Mouse (Mus musculus) left cerebral cortex, postnatal 14 days (tissue): Measurements from ENCODE around the gene Csde1. TPM values are rescaled to one million over a fixed set of nuclear protein-coding genes. Genes with fewer than 3 reads are reported as not detected.

ENCODE experiments used
- DNase-seq, 2 experiments: peaks; one replicate each; pipeline ENCODE4 v3.0.0; 2021 to 2022; ENCODE audit warnings: low spot score in 2 of 2, mixed read lengths in 1 of 2
- intact Hi-C: fragments of 180-260 bp; cut with DNase I; formaldehyde crosslinking; loops from one replicate; pipeline ENCODE4 v1.15.1; 2025
- total RNA-seq, 2 experiments: library from RNA; stranded (reverse); gene quantifications; 2 replicates each; pipeline ENCODE4 v1.2.3; 2021

Gene Csde1
- total RNA-seq, 2 experiments from 2014 or later = 247 to 252 TPM

DNA sequence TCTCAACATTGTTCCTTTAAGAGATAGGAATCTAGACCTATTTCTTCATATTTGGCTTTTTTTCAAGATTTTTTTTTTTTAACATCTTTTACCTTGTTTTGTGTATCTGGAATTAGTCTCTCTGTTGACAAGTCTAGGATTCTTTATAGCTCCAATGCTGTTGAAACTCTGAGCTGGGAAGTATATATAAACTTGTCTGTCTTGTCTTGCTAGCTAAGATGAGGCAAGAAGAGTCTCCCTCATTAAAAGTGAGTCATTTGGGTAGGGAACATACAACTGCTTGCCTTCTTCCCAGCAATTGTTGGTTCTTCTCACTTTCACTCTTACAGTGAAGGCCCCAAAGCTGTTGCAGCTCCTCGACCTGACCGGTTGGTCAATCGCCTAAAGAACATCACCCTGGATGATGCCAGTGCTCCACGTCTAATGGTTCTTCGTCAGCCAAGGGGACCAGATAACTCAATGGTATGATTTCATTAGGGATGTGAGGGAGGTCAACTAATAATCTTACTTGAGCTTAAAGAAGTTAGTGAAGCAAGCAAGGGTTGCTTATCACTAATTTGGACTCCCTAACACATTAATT lies 35.9 kb downstream of the Csde1 start:
- no peak for DNase-seq
- intact Hi-C loops = loop anchor here (10.0 kb wide), 1 partner anchor 299 kb away; no protein-coding TSS in a partner anchor

DNA sequence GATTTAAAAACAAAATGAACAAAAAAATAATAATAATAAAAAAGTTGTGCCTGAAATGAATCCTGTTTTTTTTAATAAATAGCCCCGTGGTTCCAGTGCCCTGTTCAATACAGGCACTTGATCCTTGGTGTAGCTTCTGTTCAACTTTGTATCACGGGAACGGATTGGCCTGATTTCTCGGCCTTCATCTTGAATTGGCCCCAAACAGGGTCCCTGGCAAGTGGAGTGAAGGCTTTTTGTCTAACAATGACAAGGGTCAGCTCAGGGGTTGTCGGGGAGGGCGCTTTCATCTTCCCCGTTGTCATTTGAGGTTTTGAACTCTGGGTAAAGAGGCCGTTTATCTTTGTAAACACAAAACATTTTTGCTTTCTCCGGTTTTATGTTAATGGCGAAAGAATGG lies 37.5 kb downstream of the Csde1 start:
- intact Hi-C loops = loop anchor here (1.0 to 10.0 kb wide), 2 partner anchors 114 to 297 kb away; partner anchors contain the start of gene Bcas2

DNA sequence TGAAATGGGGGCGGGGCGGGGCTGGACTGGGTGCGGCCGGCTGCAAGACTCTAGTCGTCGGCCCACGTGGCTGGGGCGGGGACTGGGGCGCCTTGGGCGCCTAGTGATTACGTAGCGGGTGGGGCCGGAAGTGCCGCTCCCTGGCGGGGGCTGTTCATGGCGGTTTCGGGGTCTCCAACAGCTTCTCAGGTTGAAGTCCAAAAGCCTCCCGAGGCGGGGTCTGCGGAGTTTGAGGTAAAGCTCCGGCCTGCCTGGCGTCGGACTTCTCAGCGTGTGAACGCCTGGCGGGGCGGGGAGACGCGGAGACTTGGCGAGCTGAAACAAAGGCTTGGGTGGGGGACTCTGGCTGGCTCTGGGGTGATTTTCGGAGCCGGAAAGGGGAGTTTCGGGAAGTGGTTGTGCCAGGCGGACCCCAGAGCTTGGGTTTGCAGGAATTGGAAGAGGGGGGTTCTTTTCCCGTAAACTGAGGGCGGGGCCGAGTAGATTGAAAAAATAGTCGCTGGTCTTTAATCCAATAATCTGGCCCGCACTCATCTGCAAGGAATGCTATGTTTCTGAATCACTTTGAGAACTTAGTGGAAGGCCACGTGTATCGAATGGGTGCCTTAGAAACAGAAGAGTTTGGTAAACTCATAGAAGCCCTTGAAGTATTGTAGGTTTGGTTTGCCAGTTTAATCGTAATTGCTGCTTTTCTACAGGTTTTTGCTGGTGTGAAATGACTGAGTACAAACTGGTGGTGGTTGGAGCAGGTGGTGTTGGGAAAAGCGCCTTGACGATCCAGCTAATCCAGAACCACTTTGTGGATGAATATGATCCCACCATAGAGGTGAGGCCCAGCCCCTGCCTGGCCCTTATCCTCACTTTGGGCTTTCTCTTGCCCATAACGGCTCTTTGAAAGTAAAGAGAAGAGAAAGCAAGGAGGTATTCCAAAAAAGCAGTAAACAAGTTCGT lies 38.3 kb downstream of the Csde1 start, which contains the start of gene Nras:
Gene Nras (plus strand): TSS at position 79 of the 951 bp plus-strand sequence.
- intact Hi-C loops = loop anchor here (1.0 to 10.0 kb wide), 2 partner anchors 113 to 296 kb away; partner anchors contain the start of gene Bcas2
- peak; percentile 91 to 93 for DNase-seq

More for the DNA sequence above, 37.5 kb downstream of the Csde1 start:
- peak in 1 of 2 experiments; percentile 9 for DNase-seq

DNA sequence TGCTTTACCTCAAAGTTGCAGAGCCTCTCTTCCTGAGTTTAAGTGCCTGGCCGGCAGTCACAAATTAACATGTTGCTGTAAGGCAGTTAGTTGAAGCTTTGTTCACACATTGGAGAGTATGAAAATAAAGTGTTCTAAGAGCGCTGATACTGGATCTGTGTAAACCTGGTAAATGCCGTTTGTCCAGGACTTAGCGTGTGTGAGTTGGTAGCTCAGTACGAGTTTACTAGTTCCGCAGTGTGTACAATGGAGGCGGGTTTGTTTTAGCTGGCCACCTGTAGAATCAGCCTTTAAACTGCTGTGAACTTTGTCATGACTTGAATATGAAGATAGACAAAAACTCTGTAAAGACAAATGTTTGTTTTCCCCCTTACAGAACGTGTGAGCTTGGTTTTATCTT lies 46.7 kb downstream of the Csde1 start:
- intact Hi-C loops = no loop called here
- no peak for DNase-seq

DNA sequence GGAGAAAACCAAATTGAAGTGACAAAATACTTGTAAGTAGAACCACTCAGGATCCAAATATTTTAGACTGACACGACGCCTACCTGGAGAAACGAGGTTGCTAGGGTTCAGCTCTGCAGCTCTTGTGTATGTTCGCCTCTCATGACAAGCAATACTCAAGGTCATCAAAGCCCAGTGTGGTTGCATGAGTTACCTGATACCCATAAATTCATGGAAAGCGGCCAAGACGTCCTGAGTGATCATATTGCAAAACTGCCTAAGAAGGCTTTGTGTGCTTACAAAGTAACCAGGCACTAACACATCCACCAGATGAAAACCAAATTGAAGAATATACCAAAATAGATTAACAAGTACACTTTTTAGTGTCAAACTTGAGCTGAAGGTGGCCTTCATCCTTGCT lies 48.7 kb downstream of the Csde1 start:
- intact Hi-C loops = no loop called here
- no peak for DNase-seq

DNA sequence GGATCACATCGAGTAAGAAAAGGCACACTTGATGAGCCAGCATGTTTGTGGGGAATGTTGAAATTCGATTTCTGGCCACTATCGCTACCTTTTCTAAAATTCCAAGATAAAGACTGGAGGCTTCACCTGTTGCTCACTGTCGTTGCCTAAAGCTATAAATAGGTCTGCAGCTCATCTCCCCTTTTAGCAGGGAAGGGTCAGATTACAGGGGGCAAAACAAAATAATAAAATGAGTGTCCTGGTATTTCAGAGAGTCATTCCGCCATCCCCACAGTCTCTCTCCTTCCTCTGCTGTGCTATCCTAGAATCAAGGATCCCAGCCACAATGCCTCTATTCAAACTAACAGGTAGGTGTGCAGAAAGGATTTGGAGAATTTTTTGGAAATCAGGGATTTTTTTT lies 53.5 kb downstream of the Csde1 start, which contains the start of gene Ampd1:
Gene Ampd1 (plus strand): TSS at position 244 of the 400 bp plus-strand sequence.
- intact Hi-C loops = no loop called here
- DNase-seq = no peak

DNA sequence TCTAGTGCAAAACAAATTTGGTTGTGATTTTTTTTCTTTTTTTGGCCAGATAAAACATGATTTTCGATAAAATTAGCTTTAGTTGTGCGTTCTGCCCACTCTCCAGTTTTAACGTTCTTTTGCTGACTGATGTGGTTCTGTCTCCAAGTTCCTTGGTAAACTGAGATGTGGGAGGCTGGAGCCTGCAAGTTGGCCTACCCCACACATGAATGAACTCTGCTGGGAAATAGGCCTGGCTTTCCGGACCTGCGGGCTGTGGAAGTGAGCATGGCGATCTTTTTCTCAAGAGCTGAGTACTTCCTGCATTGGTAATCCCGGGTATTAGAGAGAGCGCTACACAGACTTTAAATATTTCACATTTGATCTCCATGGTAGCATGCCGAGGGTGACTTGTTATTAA lies 55.6 kb downstream of the Csde1 start:
- intact Hi-C loops = no loop called here
- no peak for DNase-seq

DNA sequence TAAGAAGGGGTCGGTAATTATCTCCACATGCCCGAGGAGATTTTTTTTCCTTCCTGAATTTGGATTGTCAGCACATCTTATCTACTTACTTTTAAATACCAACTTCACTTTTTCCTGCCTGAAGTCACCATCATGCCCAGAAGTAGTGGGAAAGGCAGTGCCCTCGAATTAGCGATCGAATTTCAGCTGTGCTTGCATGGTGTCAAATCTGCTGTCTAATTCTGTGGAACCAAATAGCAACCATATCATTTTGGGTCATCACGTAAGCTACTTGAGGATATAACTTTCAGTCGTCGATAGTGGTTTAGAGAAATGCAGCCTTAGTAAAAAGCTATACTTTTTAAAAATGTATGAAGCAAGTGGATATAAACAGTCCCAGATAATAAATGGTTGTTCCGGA lies 56.2 kb downstream of the Csde1 start:
- intact Hi-C loops = no loop called here
- no peak for DNase-seq

DNA sequence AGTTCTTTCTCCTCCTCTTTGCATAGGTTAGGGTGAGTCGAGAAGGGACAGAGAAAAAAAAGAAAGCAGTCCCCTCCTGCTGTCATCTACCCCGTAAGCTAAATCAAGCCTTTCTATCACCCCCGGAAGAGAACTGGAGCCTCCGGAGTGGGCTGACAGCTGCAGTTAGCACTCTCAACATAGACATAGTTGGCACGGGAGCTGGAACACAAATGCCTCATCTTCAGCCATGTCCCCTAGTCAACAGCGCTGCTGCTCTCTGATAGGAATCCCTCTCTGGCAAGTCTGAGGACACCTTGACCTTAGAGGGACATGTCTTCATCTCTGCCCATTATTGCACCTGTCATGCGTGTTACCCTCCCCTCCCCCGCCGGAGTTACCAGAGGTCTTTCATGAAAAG lies 59.1 kb downstream of the Csde1 start:
- intact Hi-C loops = no loop called here
- peak; percentile 49 to 59 for DNase-seq

DNA sequence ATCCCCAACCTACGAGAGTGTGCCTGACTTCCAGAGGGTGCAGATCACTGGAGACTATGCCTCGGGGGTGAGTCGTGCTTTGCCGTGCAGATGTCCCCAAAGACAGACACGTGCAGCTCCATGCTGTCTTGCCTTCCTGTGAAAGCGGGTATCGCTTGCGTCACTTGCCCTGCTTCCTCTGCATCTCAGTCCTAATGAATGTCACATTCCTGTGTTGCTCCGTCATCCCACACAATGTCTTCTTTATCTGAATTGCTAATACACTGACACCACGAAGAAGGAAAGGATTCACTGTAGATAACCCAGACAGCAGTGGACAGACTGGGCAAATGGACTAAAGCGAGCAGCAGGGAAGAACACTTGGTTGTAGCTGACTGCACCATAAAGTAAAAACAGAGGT lies 60.8 kb downstream of the Csde1 start:
- intact Hi-C loops = no loop called here
- no peak for DNase-seq

DNA sequence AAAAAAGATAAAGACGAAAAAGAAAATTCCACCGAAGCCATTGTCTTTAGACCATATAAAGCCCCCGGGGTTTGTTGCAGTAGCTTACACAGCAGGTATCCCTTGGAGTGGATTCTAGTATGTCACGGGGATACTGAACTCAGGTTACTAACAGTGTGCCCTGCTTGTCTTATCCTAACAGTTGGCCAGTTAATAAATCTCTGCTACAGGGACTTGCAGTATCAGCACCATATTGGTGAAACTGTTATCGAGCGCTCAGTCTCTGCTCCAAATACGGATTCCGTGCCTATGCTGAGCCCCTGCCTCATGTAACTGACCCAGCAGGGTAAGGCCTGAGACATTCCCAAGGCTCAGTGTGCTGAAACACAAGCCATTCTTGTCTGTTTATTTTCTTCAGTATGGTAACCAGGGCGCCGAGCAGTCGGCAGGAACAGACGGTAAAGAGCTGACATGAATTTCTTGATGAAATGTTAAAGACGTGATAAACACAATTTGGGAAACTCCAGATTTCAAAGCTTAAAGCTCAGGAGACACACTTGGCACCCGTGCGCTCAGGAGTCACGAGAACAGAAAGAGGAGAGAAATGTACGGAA lies 61.7 kb downstream of the Csde1 start:
- peak in 1 of 2 experiments; percentile 20 for DNase-seq
- intact Hi-C loops = no loop called here

DNA sequence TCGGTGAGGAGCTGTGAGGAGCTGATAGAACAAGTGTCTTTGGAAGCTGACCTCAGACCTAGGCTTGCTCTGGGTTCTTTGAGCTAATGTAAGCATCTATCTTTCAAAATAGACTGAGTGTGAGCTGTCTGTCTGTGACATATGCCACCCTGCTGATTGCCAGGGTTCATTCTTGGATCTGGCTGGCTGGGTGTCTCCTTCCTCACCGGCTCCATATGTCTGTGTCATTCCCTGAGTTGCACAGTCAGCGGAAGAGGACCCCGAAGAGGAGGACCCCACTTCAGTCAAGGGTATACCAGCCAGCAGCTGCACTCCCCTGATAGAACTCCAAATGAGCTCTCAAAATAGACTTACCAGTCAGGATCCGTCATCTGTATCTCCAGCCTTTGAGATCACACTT lies 62.5 kb downstream of the Csde1 start:
- intact Hi-C loops = no loop called here
- no peak for DNase-seq

DNA sequence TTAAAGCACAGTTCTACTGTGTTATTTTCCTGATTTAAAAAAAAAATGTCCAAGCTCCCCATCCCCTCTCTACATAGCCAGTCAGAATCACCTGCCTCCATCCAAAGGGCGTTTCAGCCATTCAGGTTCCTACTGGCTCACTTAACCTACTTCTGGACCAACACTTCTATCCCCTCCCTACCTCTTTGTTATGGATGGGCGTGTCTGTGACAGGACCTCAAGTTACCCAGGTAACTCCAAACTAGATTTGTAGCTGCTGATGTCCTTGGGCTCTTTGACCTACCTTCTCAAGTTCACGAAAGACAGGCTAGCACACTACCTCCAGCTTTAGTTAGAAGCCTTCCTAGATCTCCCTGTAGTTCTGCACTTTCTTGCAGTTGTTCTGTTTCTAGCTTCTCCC lies 65.8 kb downstream of the Csde1 start:
- intact Hi-C loops = no loop called here
- DNase-seq = no peak

DNA sequence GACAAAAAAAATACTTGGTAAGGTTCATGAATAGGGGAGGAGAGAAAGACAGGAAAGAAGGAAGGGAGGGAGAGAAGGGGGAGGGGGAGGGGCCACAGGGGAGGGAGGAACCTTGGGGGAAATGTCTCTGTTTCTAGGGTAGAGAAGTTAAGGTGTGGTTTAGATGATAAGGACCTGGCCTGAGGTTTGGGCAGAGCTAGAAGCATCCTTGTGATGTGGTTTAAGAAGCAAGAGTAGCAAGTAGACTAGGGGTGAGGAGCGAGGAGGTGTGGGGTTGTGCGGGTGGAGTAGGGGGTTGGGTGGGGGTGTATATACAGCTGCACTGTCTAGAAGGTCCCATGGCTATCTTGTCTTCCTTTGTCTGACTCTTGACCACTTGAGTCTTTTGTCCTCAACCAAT lies 71.5 kb downstream of the Csde1 start:
- no peak for DNase-seq
- intact Hi-C loops = no loop called here

DNA sequence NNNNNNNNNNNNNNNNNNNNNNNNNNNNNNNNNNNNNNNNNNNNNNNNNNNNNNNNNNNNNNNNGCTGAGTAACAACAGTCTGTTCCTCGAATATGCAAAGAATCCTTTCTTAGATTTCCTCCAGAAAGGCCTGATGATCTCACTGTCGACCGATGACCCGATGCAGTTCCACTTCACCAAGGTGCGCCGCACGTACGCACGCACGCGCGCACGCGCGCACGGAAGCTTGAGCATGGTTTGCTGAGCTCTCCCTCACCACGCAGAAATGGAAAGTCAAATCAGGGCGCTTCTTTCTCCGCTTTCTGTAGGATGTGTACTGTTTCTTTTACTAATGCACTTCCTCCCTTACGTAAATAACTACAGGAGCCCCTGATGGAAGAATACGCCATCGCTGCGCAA lies 78.4 kb downstream of the Csde1 start:
- no peak for DNase-seq
- intact Hi-C loops = no loop called here

DNA sequence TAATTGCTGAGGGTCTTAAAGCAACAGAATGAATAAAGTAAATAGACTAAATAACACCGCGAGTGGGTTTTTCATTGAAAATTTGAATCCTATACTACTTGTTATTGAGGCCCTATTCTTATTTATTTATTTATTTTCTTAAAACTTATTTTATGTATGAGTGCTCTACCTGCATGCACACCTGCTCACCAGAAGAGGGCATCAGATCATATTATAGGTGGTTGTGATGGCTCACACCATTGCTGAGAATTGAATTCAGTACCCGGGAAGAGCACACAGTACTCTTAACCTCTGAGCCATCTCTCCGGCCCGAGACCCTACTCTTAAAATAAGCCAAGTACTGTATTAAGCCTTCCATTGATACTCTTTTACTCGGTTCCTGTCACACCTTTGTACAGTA lies 79.4 kb downstream of the Csde1 start:
- no peak for DNase-seq
- intact Hi-C loops = no loop called here

DNA sequence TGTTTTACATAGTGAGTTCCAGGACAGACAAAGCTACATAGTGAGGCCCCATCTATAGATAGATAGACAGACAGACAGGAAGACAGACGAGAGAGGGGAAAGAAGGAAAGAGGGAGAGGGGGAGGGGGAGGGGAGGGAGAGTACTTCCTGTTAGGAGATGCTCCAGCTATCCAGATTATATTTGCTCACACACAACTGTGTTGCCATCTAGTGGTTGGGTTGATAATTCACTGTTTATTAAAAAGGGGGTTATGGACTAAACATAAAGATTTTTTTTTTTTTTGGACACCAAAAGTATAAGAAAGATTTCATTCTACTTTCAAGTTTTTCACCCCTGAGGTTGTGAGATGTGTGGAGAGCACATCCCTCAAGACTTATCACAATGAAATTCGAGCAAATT lies 80.5 kb downstream of the Csde1 start:
- DNase-seq = no peak
- intact Hi-C loops = no loop called here

DNA sequence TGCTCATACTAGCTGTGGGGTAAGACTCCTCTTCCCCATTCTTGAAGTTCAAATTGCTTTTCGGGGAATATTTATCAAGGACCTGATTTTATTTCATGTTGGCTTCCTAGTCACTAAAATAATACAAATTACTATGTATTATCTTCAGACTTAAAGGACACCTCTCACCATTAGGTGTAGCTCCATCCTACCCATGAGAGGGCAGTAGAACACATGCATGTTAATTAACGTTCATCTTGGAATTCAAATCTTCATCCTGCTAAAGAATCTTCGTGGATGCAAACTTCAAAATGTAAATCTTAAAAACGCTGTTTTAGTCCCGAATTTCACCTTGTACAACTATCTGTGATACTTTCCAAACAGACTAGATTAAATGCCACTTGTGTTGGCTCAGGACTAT lies 81.0 kb downstream of the Csde1 start:
- intact Hi-C loops = no loop called here
- DNase-seq = no peak

DNA sequence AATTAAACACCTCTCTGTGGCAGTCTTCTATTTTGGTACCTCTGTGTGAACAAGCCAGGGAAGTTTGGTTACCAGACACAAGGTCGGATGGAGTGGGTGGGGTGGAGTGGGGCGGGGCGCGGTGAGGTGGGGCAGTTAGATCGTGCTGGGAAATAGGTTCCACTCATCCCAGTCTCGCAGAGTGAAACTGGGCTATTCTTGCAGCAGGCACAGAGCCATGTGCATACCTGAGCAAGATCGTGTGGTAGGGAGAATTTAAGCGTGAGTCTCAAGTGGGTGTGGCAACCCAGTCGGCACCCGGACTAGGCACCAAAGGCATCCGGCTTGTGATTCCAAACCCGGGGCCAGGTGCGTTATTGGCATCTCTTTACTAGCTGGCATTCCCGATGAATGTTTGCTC lies 81.7 kb downstream of the Csde1 start:
- intact Hi-C loops = no loop called here
- no peak for DNase-seq
